Mouse (Mus musculus) E14TG2a.4 (cell line): ENCODE measurements around the gene Btbd6.

Source experiments
- CTCF ChIP-seq: conservative IDR thresholded peaks from 2 replicates; pipeline ENCODE4 v1.5.1; 2014; ENCODE audit warnings: low read length
- NANOG ChIP-seq: IDR thresholded peaks from 2 replicates; pipeline ENCODE4 v1.6.1; 2014; ENCODE audit warnings: borderline replicate concordance, low read length, mixed read lengths
- POU5F1 ChIP-seq: IDR thresholded peaks from 2 replicates; pipeline ENCODE4 v1.6.1; 2014; ENCODE audit warnings: low read length, borderline replicate concordance

DNA sequence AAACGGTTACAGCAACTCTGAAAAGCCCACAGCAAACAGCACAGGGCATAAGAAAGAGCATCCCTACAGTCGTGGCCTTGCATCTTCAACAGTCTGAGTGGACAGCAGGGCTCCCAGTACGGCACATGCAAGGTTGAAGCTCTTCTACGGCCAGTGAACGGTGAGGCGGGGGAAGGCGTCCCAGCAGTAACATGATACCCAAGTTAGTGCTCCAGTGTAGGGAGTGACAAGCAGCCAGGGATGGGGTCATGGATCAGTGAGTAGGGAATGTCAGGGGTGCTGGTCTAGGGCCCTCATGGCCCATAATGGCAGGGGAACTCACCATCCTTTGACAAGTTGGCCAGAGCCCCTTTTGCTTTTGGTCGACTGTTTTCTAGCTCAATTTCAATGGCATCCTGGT lies 7.3 kb upstream of the Btbd6 start:
- TF ChIP-seq CTCF (no peak), NANOG (no peak), POU5F1 (no peak)
